Mouse (Mus musculus) v-Abl transformed pro-B cells (cell line): ENCODE results near the gene Shq1.

Experiments used
- in situ Hi-C, 2 experiments: fragments of 400-800 bp; cut with MboI; formaldehyde crosslinking; loops; one replicate each; pipeline ENCODE4 v1.15.1; 2025; ENCODE audit not compliant: unreplicated experiment in 2 of 2

Gene Shq1

GRCm38 (mm10) chr6:100610182-100610581 is 60.8 kb downstream of the Shq1 start:
- in situ Hi-C loops: loop anchor here (5.0 kb wide), 2 partner anchors 262 to 267 kb away; no protein-coding TSS in a partner anchor

GRCm38 (mm10) chr6:100609256-100609655 is 61.7 kb downstream of the Shq1 start:
- in situ Hi-C loops: no loop called here

- in situ Hi-C loops: no loop called here
Observed at GRCm38 (mm10) chr6:100608429-100608828, 62.5 kb downstream of the Shq1 start.

GRCm38 (mm10) chr6:100606805-100607204 is 64.2 kb downstream of the Shq1 start:
- in situ Hi-C loops: no loop called here

- in situ Hi-C loops: no loop called here
Observed at GRCm38 (mm10) chr6:100603702-100604101, 67.3 kb downstream of the Shq1 start.

GRCm38 (mm10) chr6:100601634-100602033 is 69.3 kb downstream of the Shq1 start:
- in situ Hi-C loops: no loop called here

- in situ Hi-C loops: no loop called here
Observed at GRCm38 (mm10) chr6:100593857-100594256, 77.1 kb downstream of the Shq1 start.

- in situ Hi-C loops: no loop called here
Observed at GRCm38 (mm10) chr6:100592991-100593390, 78.0 kb downstream of the Shq1 start.

- in situ Hi-C loops: no loop called here
Observed at GRCm38 (mm10) chr6:100590602-100591001, 80.4 kb downstream of the Shq1 start.

- in situ Hi-C loops: no loop called here
Observed at GRCm38 (mm10) chr6:100588876-100589275, 82.1 kb downstream of the Shq1 start.

- in situ Hi-C loops: no loop called here
Observed at GRCm38 (mm10) chr6:100586758-100587157, 84.2 kb downstream of the Shq1 start.

- in situ Hi-C loops: no loop called here
Observed at GRCm38 (mm10) chr6:100581951-100582350, 89.0 kb downstream of the Shq1 start.

- in situ Hi-C loops: no loop called here
Observed at GRCm38 (mm10) chr6:100581056-100581455, 89.9 kb downstream of the Shq1 start.

- in situ Hi-C loops: no loop called here
Observed at GRCm38 (mm10) chr6:100577590-100577989, 93.4 kb downstream of the Shq1 start.

- in situ Hi-C loops: no loop called here
Observed at GRCm38 (mm10) chr6:100576171-100576570, 94.8 kb downstream of the Shq1 start.

GRCm38 (mm10) chr6:100566774-100567173 is 104.2 kb downstream of the Shq1 start:
- in situ Hi-C loops: no loop called here

- in situ Hi-C loops: no loop called here
Observed at GRCm38 (mm10) chr6:100564516-100564915, 106.4 kb downstream of the Shq1 start.

GRCm38 (mm10) chr6:100563552-100564341 is 107.2 kb downstream of the Shq1 start:
- in situ Hi-C loops: no loop called here

- in situ Hi-C loops: no loop called here
Observed at GRCm38 (mm10) chr6:100562719-100563551, 108.0 kb downstream of the Shq1 start.

GRCm38 (mm10) chr6:100558057-100558456 is 112.9 kb downstream of the Shq1 start:
- in situ Hi-C loops: no loop called here

- in situ Hi-C loops: no loop called here
Observed at GRCm38 (mm10) chr6:100542154-100542997, 128.6 kb downstream of the Shq1 start.
